Mouse (Mus musculus) adrenal gland, adult 8-10 months (tissue): ENCODE measurements around the gene Krtap16-3. TPM values are rescaled to one million over a fixed set of nuclear protein-coding genes. Genes with fewer than 3 reads are reported as not detected.

Source experiments
- DNase-seq: peaks from one replicate; pipeline ENCODE4 v3.0.0; 2022
- total RNA-seq, 4 experiments: library from RNA; stranded (reverse); gene quantifications; 2 replicates each; pipeline ENCODE4 v1.2.4; 2022

Krtap16-3 gene
- total RNA-seq = not detected

- DNase-seq = no peak
Observed at GRCm38 (mm10) chr16:88962773-88963172, at the start of gene Krtap16-3. TSS of gene Krtap16-3 (minus strand) at chr16:88962873.

GRCm38 (mm10) chr16:89010659-89011058 is 48.0 kb upstream of the Krtap16-3 start, which contains the start of gene Krtap22-2:
TSS of gene Krtap22-2 (minus strand) at chr16:89010759.
- DNase-seq = no peak

GRCm38 (mm10) chr16:88941106-88941505 is 21.6 kb downstream of the Krtap16-3 start:
- no peak for DNase-seq

- no peak for DNase-seq
Observed at GRCm38 (mm10) chr16:88938252-88938651, 24.4 kb downstream of the Krtap16-3 start.

- DNase-seq = no peak
Observed at GRCm38 (mm10) chr16:88932165-88932564, 30.5 kb downstream of the Krtap16-3 start, which contains the start of gene Krtap19-9b. TSS of gene Krtap19-9b (minus strand) at chr16:88932265.

Other genes starting within 250 kb of the Krtap16-3 start
- gene Krtap13-1, start 234.0 kb downstream of the Krtap16-3 start, total RNA-seq = not detected
- not detected for gene Krtap13, start 211.2 kb downstream of the Krtap16-3 start, total RNA-seq
- gene 2310034C09Rik, start 204.0 kb downstream of the Krtap16-3 start, total RNA-seq = not detected
- not detected for gene 2310057N15Rik, start 188.7 kb downstream of the Krtap16-3 start, total RNA-seq
- gene Gm5965, start 185.0 kb downstream of the Krtap16-3 start, total RNA-seq = not detected
- gene Gm20741, start 150.7 kb downstream of the Krtap16-3 start, total RNA-seq = not detected
- gene Krtap15, start 142.7 kb downstream of the Krtap16-3 start, total RNA-seq = not detected
- gene Krtap14, start 136.7 kb downstream of the Krtap16-3 start, total RNA-seq = not detected
- not detected for gene Krtap19-1, start 93.5 kb downstream of the Krtap16-3 start, total RNA-seq
- not detected for gene Krtap19-2, start 88.6 kb downstream of the Krtap16-3 start, total RNA-seq
- not detected for gene Krtap19-3, start 84.8 kb downstream of the Krtap16-3 start, total RNA-seq
- not detected for gene Krtap19-4, start 77.8 kb downstream of the Krtap16-3 start, total RNA-seq
- not detected for gene Krtap19-5, start 66.4 kb downstream of the Krtap16-3 start, total RNA-seq
- gene Krtap19-9b, start 30.6 kb downstream of the Krtap16-3 start, total RNA-seq = not detected
- not detected for gene Krtap22-2, start 47.9 kb upstream of the Krtap16-3 start, total RNA-seq
- not detected for gene Gm10229, start 52.4 kb upstream of the Krtap16-3 start, total RNA-seq
- not detected for gene Krtap6-1, start 68.8 kb upstream of the Krtap16-3 start, total RNA-seq
- not detected for gene Gm10228, start 78.6 kb upstream of the Krtap16-3 start, total RNA-seq
- gene Krtap6-5, start 85.0 kb upstream of the Krtap16-3 start, total RNA-seq = not detected
- gene 1110025L11Rik, start 101.1 kb upstream of the Krtap16-3 start, total RNA-seq = not detected
- not detected for gene Krtap6-3, start 121.1 kb upstream of the Krtap16-3 start, total RNA-seq
- gene Gm6358, start 178.0 kb upstream of the Krtap16-3 start, total RNA-seq = not detected
- gene Gm10061, start 188.2 kb upstream of the Krtap16-3 start, total RNA-seq = not detected
- gene Gm9789, start 195.1 kb upstream of the Krtap16-3 start, total RNA-seq = not detected
- not detected for gene Gm7735, start 206.6 kb upstream of the Krtap16-3 start, total RNA-seq
- not detected for gene 1110057P08Rik, start 211.9 kb upstream of the Krtap16-3 start, total RNA-seq
- not detected for gene Krtap20-2, start 243.0 kb upstream of the Krtap16-3 start, total RNA-seq